ENCODE assay signal across 33 mouse cellular contexts in genomic region chr4:137458310-137458709, GRCm38 (mm10). TPM values are rescaled to one million over a fixed set of nuclear protein-coding genes. Genes with fewer than 3 reads are reported as not detected.
"Had no signal": no experiment of that assay in that cellular context is flagged by ENCODE, and none has a peak within 500 bp of the region (broad histone marks: within the 10 kb centered on the region; RNA-seq: fewer than 3 reads in every experiment).

No protein-coding gene starts in this region.

- H3K4me1 ChIP-seq: midbrain, embryonic 15.5 days; neural tube, embryonic 13.5 days had no signal

- H3K9ac ChIP-seq: intestine, embryonic 15.5 days; limb, embryonic 13.5 days; liver, embryonic 12.5 days; liver, embryonic 15.5 days; lung, embryonic 15.5 days; midbrain, embryonic 12.5 days; midbrain, embryonic 15.5 days; neural tube, embryonic 13.5 days; stomach, embryonic 15.5 days had no signal

- H3K4me3 ChIP-seq: intestine, embryonic 15.5 days; layer of hippocampus, adult 2 months; limb, embryonic 10.5 days; limb, embryonic 13.5 days; liver, embryonic 12.5 days; liver, embryonic 15.5 days; lung, embryonic 15.5 days; midbrain, embryonic 12.5 days; midbrain, embryonic 15.5 days; myocyte; neural tube, embryonic 13.5 days; stomach, embryonic 15.5 days had no signal

- H3K9me3 ChIP-seq: intestine, embryonic 15.5 days; limb, embryonic 10.5 days; limb, embryonic 13.5 days; liver, embryonic 12.5 days; liver, embryonic 15.5 days; lung, embryonic 15.5 days; midbrain, embryonic 12.5 days; midbrain, embryonic 15.5 days; neural tube, embryonic 13.5 days; stomach, embryonic 15.5 days had no signal

- DNase-seq: kidney, adult 2 months; kidney, postnatal 14 days; kidney, postnatal 4 days; layer of hippocampus, adult 9-11 months; liver; lung, adult 18-20 months; lung, postnatal 14 days; lung, postnatal 4 days; retina, postnatal 1 day; right cerebral cortex, postnatal 25 days; spleen, adult 18-20 months had no signal

- H3K27ac ChIP-seq: intestine, embryonic 15.5 days; layer of hippocampus, adult 2 months; limb, embryonic 13.5 days; liver, embryonic 12.5 days; liver, embryonic 15.5 days; lung, embryonic 15.5 days; midbrain, embryonic 12.5 days; midbrain, embryonic 15.5 days; neural tube, embryonic 13.5 days; stomach, embryonic 15.5 days had no signal

- H3K4me2 ChIP-seq: intestine, embryonic 15.5 days; limb, embryonic 13.5 days; liver, embryonic 12.5 days; liver, embryonic 15.5 days; lung, embryonic 15.5 days; midbrain, embryonic 12.5 days; midbrain, embryonic 15.5 days; neural tube, embryonic 13.5 days; stomach, embryonic 15.5 days had no signal

- H3K36me3 ChIP-seq: intestine, embryonic 15.5 days; limb, embryonic 10.5 days; limb, embryonic 13.5 days; liver, embryonic 12.5 days; liver, embryonic 15.5 days; lung, embryonic 15.5 days; midbrain, embryonic 12.5 days; midbrain, embryonic 15.5 days; neural tube, embryonic 13.5 days; stomach, embryonic 15.5 days had no signal

- ATAC-seq: intestine, embryonic 15.5 days; liver, embryonic 12.5 days; midbrain, embryonic 15.5 days had no signal

- H3K27me3 ChIP-seq: intestine, embryonic 15.5 days; limb, embryonic 13.5 days; liver, embryonic 12.5 days; liver, embryonic 15.5 days; lung, embryonic 15.5 days; midbrain, embryonic 12.5 days; midbrain, embryonic 15.5 days; neural tube, embryonic 13.5 days; stomach, embryonic 15.5 days had no signal

RNA-seq across cellular contexts. Expression of gene 1700013G24Rik, which starts 5.2 kb away (rescaled TPM):
- total RNA-seq: layer of hippocampus, adult 2 months; layer of hippocampus, postnatal 25 days; left cerebral cortex, adult 18-20 months; left cerebral cortex, postnatal 25 days; megakaryocyte progenitor cell, adult 5-6 weeks; megakaryocyte-erythroid progenitor cell, adult 5-6 weeks; monocyte, adult 5-6 weeks; neutrophil, adult 5-6 weeks had no signal
- polyA plus RNA-seq: intestine, embryonic 15.5 days; kidney, embryonic 16.5 days; limb, embryonic 10.5 days; limb, embryonic 13.5 days; liver, embryonic 12.5 days; liver, embryonic 15.5 days; lung, embryonic 15.5 days; midbrain, embryonic 12.5 days; midbrain, embryonic 15.5 days; neural tube, embryonic 13.5 days; stomach, embryonic 15.5 days; urinary bladder, adult 2 months had no signal

RNA-seq across cellular contexts. Expression of gene Hspg2, which starts 10.3 kb away (rescaled TPM):
- total RNA-seq: megakaryocyte progenitor cell, adult 5-6 weeks; megakaryocyte-erythroid progenitor cell, adult 5-6 weeks; monocyte, adult 5-6 weeks had no signal

RNA-seq across cellular contexts. Expression of gene Cela3b, which starts 28.0 kb away (rescaled TPM):
- total RNA-seq: layer of hippocampus, adult 2 months; layer of hippocampus, postnatal 25 days; left cerebral cortex, adult 18-20 months; left cerebral cortex, postnatal 25 days; megakaryocyte progenitor cell, adult 5-6 weeks; megakaryocyte-erythroid progenitor cell, adult 5-6 weeks; monocyte, adult 5-6 weeks; neutrophil, adult 5-6 weeks had no signal
- polyA plus RNA-seq: kidney, adult 2 months; kidney, embryonic 16.5 days; limb, embryonic 10.5 days; liver, embryonic 12.5 days; midbrain, embryonic 12.5 days; midbrain, embryonic 15.5 days; neural tube, embryonic 13.5 days; urinary bladder, adult 2 months had no signal

RNA-seq across cellular contexts. Expression of gene Cela3a, which starts 48.7 kb away (rescaled TPM):
- total RNA-seq: layer of hippocampus, adult 2 months; layer of hippocampus, postnatal 25 days; left cerebral cortex, adult 18-20 months; left cerebral cortex, postnatal 25 days; megakaryocyte progenitor cell, adult 5-6 weeks; megakaryocyte-erythroid progenitor cell, adult 5-6 weeks; monocyte, adult 5-6 weeks; neutrophil, adult 5-6 weeks had no signal
- polyA plus RNA-seq: intestine, embryonic 15.5 days; kidney, adult 2 months; kidney, embryonic 16.5 days; limb, embryonic 10.5 days; limb, embryonic 13.5 days; liver, embryonic 12.5 days; liver, embryonic 15.5 days; lung, embryonic 15.5 days; midbrain, embryonic 12.5 days; midbrain, embryonic 15.5 days; neural tube, embryonic 13.5 days; testis, adult 2 months; urinary bladder, adult 2 months had no signal
